Mouse (Mus musculus) erythroblast, embryonic 14.5 days (primary cell): ENCODE data around the gene Nfix.

Source experiments
- GATA1 ChIP-seq: IDR thresholded peaks from 2 replicates; pipeline ENCODE4 v1.6.1; 2012; ENCODE audit warnings: low read length, inconsistent platforms, mixed read lengths
- TAL1 ChIP-seq: IDR thresholded peaks from 3 replicates; pipeline ENCODE4 v1.6.1; 2012; ENCODE audit warnings: low read length, inconsistent platforms, mixed read lengths

DNA sequence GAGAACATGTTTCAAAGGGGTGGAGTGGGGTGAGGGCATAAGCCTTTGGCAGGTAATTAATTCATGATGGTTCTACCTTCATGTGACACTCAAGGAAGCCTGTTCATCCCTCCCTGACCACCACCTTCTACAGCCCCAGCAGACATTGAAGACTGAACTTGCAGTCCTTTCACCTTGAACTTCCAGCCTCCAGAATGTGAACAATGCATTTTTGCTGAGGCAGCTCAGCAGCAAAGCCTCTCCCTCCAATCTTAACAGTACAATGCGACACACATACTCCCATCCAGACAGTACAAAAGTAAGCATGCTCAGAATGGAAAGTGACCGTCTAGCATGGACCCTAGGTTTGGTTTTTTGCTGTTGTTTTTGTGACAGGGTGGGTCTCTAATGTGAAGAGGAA lies 118.7 kb downstream of the Nfix start:
- TF ChIP-seq GATA1 (no peak), TAL1 (no peak)
